Mouse (Mus musculus) limb, embryonic 15.5 days (tissue): ENCODE data around the gene Mpped2. TPM values are rescaled to one million over a fixed set of nuclear protein-coding genes. Genes with fewer than 3 reads are reported as not detected.

Source experiments
- ATAC-seq: fragments of 200-750 bp; cut with Nextera tagmentation; 2 replicates; pipeline ENCODE4 v1.8.0; 2017; ENCODE audit warnings: low read depth, moderate TSS enrichment; ENCODE audit not compliant: insufficient number of reproducible peaks, low FRiP score, low TSS enrichment
- H3K27ac ChIP-seq: fragments of 300-500 bp; sonication (generic); 2 replicates; pipeline ENCODE4 v1.5.1; 2015; ENCODE audit warnings: moderate library complexity, mild to moderate bottlenecking, inconsistent platforms
- H3K27me3 ChIP-seq: fragments of 300-500 bp; sonication (generic); 2 replicates; pipeline ENCODE4 v1.6.1; 2015; ENCODE audit warnings: inconsistent platforms
- H3K36me3 ChIP-seq: fragments of 300-500 bp; sonication (generic); 2 replicates; pipeline ENCODE4 v1.6.1; 2015; ENCODE audit warnings: inconsistent platforms
- H3K4me1 ChIP-seq: fragments of 300-500 bp; sonication (generic); 2 replicates; pipeline ENCODE4 v1.6.1; 2015; ENCODE audit warnings: inconsistent platforms
- H3K4me2 ChIP-seq: fragments of 300-500 bp; sonication (generic); 2 replicates; pipeline ENCODE4 v1.6.1; 2015; ENCODE audit warnings: mild to moderate bottlenecking, inconsistent platforms
- H3K4me3 ChIP-seq: fragments of 300-500 bp; sonication (generic); 2 replicates; pipeline ENCODE4 v1.5.1; 2015; ENCODE audit warnings: mild to moderate bottlenecking, inconsistent platforms
- H3K9ac ChIP-seq: fragments of 300-500 bp; sonication (generic); 2 replicates; pipeline ENCODE4 v1.6.1; 2015; ENCODE audit warnings: inconsistent platforms
- H3K9me3 ChIP-seq: fragments of 300-500 bp; sonication (generic); 2 replicates; pipeline ENCODE4 v1.6.1; 2016; ENCODE audit warnings: inconsistent platforms
- WGBS: fragments of 180-500 bp; shearing (Covaris S2); methylation state at CpG from one replicate; pipeline ENCODE4 v1.1.7; 2015; 5-methylcytosine and 5-hydroxymethylcytosine counted together
- polyA plus RNA-seq: library from polyadenylated mRNA; unstranded; fragments of >200 nt; fragmentation: Nextera tagmentation; extraction: Ambion mirVana; gene quantifications from 2 replicates; pipeline ENCODE4 v1.2.1, GENCODE M21; 2015

Gene Mpped2
- polyA plus RNA-seq, 1 experiment from 2014 or later, result 67.3 TPM

DNA sequence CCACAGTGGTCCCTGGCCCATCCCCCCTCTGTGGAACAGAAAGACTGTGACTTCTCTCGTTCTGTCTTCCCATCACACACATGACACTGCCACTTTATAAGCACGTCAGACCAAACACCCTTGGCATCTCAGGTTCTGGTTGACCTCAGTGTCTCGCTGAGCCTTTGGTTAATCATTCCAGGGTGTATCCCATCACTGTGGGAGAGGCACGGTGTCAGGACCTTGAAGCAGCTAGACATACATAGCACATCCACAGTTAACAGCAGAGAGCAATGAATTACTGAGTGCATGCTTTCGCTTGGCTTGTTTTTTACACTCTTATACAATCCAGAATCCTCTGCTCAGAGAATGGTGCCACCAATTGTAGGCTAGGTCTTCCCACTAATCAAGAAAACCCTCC lies 60.6 kb downstream of the Mpped2 start:
- Histone ChIP-seq H3K27me3 (no peaks in the 10 kb centered on the region), H3K4me1 (no peaks in the 10 kb centered on the region), H3K4me3 (no peak overlapping the region), H3K9me3 (no peaks in the 10 kb centered on the region), H3K9ac (no peak overlapping the region), H3K27ac (no peak overlapping the region), H3K4me2 (no peak overlapping the region), H3K36me3 (no peaks in the 10 kb centered on the region)
- 84% methylated on average over 5 of the region's 5 CpGs for WGBS
- no peak for ATAC-seq

DNA sequence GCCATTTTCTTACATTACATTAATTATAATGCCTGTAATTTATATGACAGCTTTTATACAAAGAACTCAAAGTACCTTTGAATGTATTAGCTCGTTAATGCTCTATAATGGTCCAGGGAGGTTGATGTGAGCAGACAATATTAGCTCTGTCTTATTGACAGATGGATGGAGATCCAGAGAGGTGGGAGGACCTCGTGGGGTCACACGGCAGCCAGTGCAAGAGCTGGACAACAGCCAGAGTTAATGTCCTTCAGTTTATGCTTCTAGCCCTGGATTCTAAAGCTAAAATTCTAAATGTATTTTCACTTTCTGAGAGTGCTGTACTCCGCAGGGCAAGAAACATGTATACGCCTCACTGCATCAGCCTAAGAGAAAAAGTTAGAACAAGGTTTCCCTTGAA lies 61.6 kb downstream of the Mpped2 start:
- ATAC-seq, result no peak
- H3K27ac ChIP-seq, result no peak overlapping the region
- no peaks in the 10 kb centered on the region for H3K27me3 ChIP-seq
- H3K4me2 ChIP-seq, result no peak overlapping the region
- no peak overlapping the region for H3K9ac ChIP-seq
- H3K36me3 ChIP-seq, result no peaks in the 10 kb centered on the region
- no peaks in the 10 kb centered on the region for H3K9me3 ChIP-seq
- no peak overlapping the region for H3K4me3 ChIP-seq
- WGBS, result 66% methylated on average over 5 of the region's 5 CpGs
- no peaks in the 10 kb centered on the region for H3K4me1 ChIP-seq

GRCm38 (mm10) chr2:106756354-106757103 lies 63.5 kb downstream of the Mpped2 start:
- no peaks in the 10 kb centered on the region for H3K27me3 ChIP-seq
- no peaks in the 10 kb centered on the region for H3K9me3 ChIP-seq
- no peak overlapping the region for H3K4me3 ChIP-seq
- H3K4me2 ChIP-seq, result no peak overlapping the region
- no peak for ATAC-seq
- H3K4me1 ChIP-seq, result no peaks in the 10 kb centered on the region
- H3K36me3 ChIP-seq, result no peaks in the 10 kb centered on the region
- no peak overlapping the region for H3K9ac ChIP-seq
- WGBS, result 39% methylated on average over 13 of the region's 13 CpGs
- no peak overlapping the region for H3K27ac ChIP-seq

DNA sequence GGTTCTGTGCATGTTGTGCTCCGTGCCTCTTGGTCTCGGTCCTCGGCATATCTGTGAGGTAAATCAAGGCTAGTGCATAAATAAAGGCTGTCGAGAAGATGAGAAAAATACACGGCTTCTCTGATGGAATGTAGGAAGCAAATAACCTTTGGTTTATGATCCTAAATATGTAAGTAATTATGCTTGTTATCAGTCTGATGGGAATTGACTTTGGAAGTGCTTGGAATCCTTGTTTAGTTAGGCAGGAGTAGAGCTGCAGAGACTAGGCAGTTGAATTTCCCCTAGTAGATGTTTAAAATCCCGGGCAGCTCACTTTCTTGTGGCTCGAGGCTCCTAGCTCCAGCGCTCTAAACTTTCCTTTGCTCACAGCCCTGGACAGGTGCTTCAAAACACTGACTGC lies 69.9 kb downstream of the Mpped2 start:
- Histone ChIP-seq H3K4me1 (0 out of 2 replicates have a peak, but pooled peaks cover 3% of the 10 kb centered on the region), H3K4me2 (no peak overlapping the region), H3K9me3 (no peaks in the 10 kb centered on the region), H3K36me3 (no peaks in the 10 kb centered on the region), H3K27ac (no peak overlapping the region), H3K27me3 (no peaks in the 10 kb centered on the region), H3K4me3 (no peak overlapping the region), H3K9ac (no peak overlapping the region)
- no peak for ATAC-seq
- WGBS, result 61% methylated on average over 8 of the region's 8 CpGs

GRCm38 (mm10) chr2:106769236-106769635 lies 76.2 kb downstream of the Mpped2 start:
- Histone ChIP-seq H3K36me3 (no peaks in the 10 kb centered on the region), H3K4me1 (peaks cover 2% of the 10 kb centered on the region; the same call in 1 of the 2 replicates), H3K4me3 (no peak overlapping the region), H3K27ac (no peak overlapping the region), H3K9ac (no peak overlapping the region), H3K4me2 (no peak overlapping the region), H3K27me3 (no peaks in the 10 kb centered on the region), H3K9me3 (no peaks in the 10 kb centered on the region)
- no peak for ATAC-seq
- WGBS, result 81% methylated on average over 12 of the region's 12 CpGs

GRCm38 (mm10) chr2:106772643-106773042 lies 79.6 kb downstream of the Mpped2 start:
- no peaks in the 10 kb centered on the region for H3K9me3 ChIP-seq

GRCm38 (mm10) chr2:106774251-106775196 lies 81.5 kb downstream of the Mpped2 start:
- Histone ChIP-seq H3K4me2 (no peak overlapping the region), H3K27me3 (no peaks in the 10 kb centered on the region), H3K9ac (no peak overlapping the region), H3K36me3 (no peaks in the 10 kb centered on the region), H3K27ac (no peak overlapping the region), H3K9me3 (no peaks in the 10 kb centered on the region), H3K4me1 (peaks cover 19% of the 10 kb centered on the region; the same call in 1 of the 2 replicates), H3K4me3 (no peak overlapping the region)
- ATAC-seq, result no peak
- WGBS, result 46% methylated on average over 10 of the region's 10 CpGs

More at GRCm38 (mm10) chr2:106772643-106773042, 79.6 kb downstream of the Mpped2 start:
- ATAC-seq, result no peak
- H3K27ac ChIP-seq, result no peak overlapping the region
- 54% methylated on average over 5 of the region's 5 CpGs for WGBS
- H3K9ac ChIP-seq, result no peak overlapping the region
- H3K4me1 ChIP-seq, result peaks cover 16% of the 10 kb centered on the region; the same call in 1 of the 2 replicates
- H3K4me3 ChIP-seq, result no peak overlapping the region
- no peak overlapping the region for H3K4me2 ChIP-seq
- H3K27me3 ChIP-seq, result no peaks in the 10 kb centered on the region
- H3K36me3 ChIP-seq, result no peaks in the 10 kb centered on the region

GRCm38 (mm10) chr2:106775994-106776393 lies 82.9 kb downstream of the Mpped2 start:
- 38% methylated on average over 2 of the region's 2 CpGs for WGBS
- no peaks in the 10 kb centered on the region for H3K27me3 ChIP-seq
- peaks cover 19% of the 10 kb centered on the region; the same call in 1 of the 2 replicates for H3K4me1 ChIP-seq
- H3K9me3 ChIP-seq, result no peaks in the 10 kb centered on the region
- no peak overlapping the region for H3K4me3 ChIP-seq
- H3K4me2 ChIP-seq, result no peak overlapping the region
- ATAC-seq, result no peak
- H3K27ac ChIP-seq, result no peak overlapping the region
- H3K36me3 ChIP-seq, result no peaks in the 10 kb centered on the region
- no peak overlapping the region for H3K9ac ChIP-seq

DNA sequence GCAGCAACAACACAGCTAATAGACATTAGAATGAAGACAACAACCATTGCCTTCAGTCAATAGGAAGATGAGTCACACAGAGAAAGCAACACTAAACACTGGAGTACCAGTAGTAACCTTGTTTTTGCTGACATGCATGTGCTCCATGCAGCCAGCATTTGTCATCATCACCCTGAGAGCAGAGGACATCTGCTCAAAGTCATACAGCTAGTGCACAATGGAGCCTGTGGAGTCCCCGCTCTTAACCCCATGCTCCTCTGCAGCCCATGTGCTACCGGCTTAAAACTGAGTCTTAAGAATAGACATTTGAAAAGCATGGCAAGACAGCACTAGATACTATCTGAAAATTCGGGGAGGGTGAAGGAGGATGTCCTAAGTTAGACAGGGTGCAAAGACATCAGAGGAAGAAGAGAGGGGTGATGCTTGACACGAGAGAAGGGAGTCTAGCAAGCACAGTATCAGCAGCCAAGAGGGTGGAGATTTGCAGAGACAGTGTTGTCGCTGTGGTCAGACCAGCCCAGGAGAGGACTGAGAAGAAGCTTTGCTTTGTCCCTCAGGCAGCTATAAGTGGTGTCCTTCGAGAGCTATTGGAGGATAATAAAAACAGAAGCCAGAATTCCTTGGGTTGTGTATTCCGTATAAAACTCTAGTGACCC lies 85.9 kb downstream of the Mpped2 start:
- no peaks in the 10 kb centered on the region for H3K36me3 ChIP-seq
- peaks cover 44% of the 10 kb centered on the region for H3K4me1 ChIP-seq
- no peak overlapping the region for H3K27ac ChIP-seq
- ATAC-seq, result no peak
- WGBS, result 66% methylated on average over 7 of the region's 7 CpGs
- H3K9ac ChIP-seq, result no peak overlapping the region
- no peaks in the 10 kb centered on the region for H3K27me3 ChIP-seq
- no peaks in the 10 kb centered on the region for H3K9me3 ChIP-seq
- no peak overlapping the region for H3K4me2 ChIP-seq
- no peak overlapping the region for H3K4me3 ChIP-seq

GRCm38 (mm10) chr2:106781181-106782179 lies 88.4 kb downstream of the Mpped2 start:
- no peaks in the 10 kb centered on the region for H3K36me3 ChIP-seq
- H3K9ac ChIP-seq, result no peak overlapping the region
- no peak overlapping the region for H3K4me3 ChIP-seq
- peak overlapping the region; percentile 75 for H3K27ac ChIP-seq
- peaks cover 28% of the 10 kb centered on the region for H3K4me1 ChIP-seq
- no peak overlapping the region for H3K4me2 ChIP-seq
- 59% methylated on average over 26 of the region's 26 CpGs for WGBS
- H3K27me3 ChIP-seq, result no peaks in the 10 kb centered on the region
- ATAC-seq, result peak; percentile 71; the same call in 1 of the 2 replicates
- H3K9me3 ChIP-seq, result no peaks in the 10 kb centered on the region

DNA sequence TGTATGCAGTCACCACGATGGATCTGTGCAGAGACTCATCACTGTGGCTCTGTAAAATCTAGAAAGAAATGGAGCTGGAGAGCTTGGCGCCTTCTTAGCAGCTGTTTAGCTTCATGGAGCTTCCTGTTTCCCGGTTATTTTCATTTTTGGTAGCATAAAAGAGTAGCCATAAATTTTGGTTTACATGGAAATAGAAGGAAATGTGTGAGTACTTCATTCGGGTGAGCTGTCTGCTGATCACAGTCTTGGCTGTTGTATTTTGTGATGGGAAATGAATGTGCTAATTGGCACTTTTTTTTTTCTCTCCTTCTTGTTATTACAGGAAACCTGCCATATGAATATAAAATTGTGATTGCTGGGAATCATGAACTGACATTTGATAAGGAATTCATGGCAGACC lies 90.2 kb downstream of the Mpped2 start:
- Histone ChIP-seq H3K36me3 (no peaks in the 10 kb centered on the region), H3K4me1 (peaks cover 31% of the 10 kb centered on the region), H3K27ac (no peak overlapping the region), H3K4me3 (no peak overlapping the region), H3K9me3 (no peaks in the 10 kb centered on the region), H3K4me2 (no peak overlapping the region), H3K9ac (no peak overlapping the region), H3K27me3 (no peaks in the 10 kb centered on the region)
- no peak for ATAC-seq
- 39% methylated on average over 4 of the region's 4 CpGs for WGBS
